Mouse (Mus musculus): ENCODE data around the gene Sept3. TPM values are rescaled to one million over a fixed set of nuclear protein-coding genes. Genes with fewer than 3 reads are reported as not detected.
A peak's percentile ranks its signal among the peaks of the same experiment; 100 is the strongest.

Sept3 gene
- polyA plus RNA-seq, 1 experiment from 2014 or later: 8.6 TPM

- Histone ChIP-seq H3K4me1 (ENCODE audit: insufficient read depth, low read length) (peaks cover 28% of the 10 kb centered on the region), H3K4me3 (ENCODE audit: low read length) (no peak overlapping the region), H3K9ac (replicated peaks; ENCODE audit: low read length) (no peak overlapping the region; the same call in 1 of the 2 replicates), H3K27me3 (ENCODE audit: insufficient read depth, low read length) (no peaks in the 10 kb centered on the region), H3K4me2 (replicated peaks; ENCODE audit: low read depth, low read length) (no peak overlapping the region), H3K9me3 (ENCODE audit: low read length) (no peaks in the 10 kb centered on the region), H3K27ac (ENCODE audit: low read length) (no peak overlapping the region), H3K36me3 (ENCODE audit: insufficient read depth, low read length) (peaks cover 32% of the 10 kb centered on the region)
- 89% methylated on average over 12 of the region's 12 CpGs for WGBS
- no peak for ATAC-seq (ENCODE audit: low FRiP score, low TSS enrichment)
Observed at GRCm38 (mm10) chr15:82336629-82337028, 61.9 kb downstream of the Sept3 start.

GRCm38 (mm10) chr15:82337875-82338274 lies 63.2 kb downstream of the Sept3 start:
- 19% methylated on average over 4 of the region's 4 CpGs for WGBS
- peaks cover 26% of the 10 kb centered on the region for H3K36me3 ChIP-seq (ENCODE audit: insufficient read depth, low read length)
- peaks cover 33% of the 10 kb centered on the region for H3K4me1 ChIP-seq (ENCODE audit: insufficient read depth, low read length)
- no peak for ATAC-seq (ENCODE audit: low FRiP score, low TSS enrichment)
- H3K4me3 ChIP-seq (ENCODE audit: low read length): peak overlapping the region; percentile 61
- H3K4me2 ChIP-seq (replicated peaks; ENCODE audit: low read depth, low read length): peak overlapping the region; percentile 73
- peak overlapping the region; percentile 80 for H3K9ac ChIP-seq (replicated peaks; ENCODE audit: low read length)
- no peaks in the 10 kb centered on the region for H3K9me3 ChIP-seq (ENCODE audit: low read length)
- H3K27ac ChIP-seq (ENCODE audit: low read length): peak overlapping the region; percentile 47; the same call in 1 of the 2 replicates
- H3K27me3 ChIP-seq (ENCODE audit: insufficient read depth, low read length): no peaks in the 10 kb centered on the region

- no peaks in the 10 kb centered on the region for H3K9me3 ChIP-seq (ENCODE audit: low read length)
- no peaks in the 10 kb centered on the region for H3K27me3 ChIP-seq (ENCODE audit: insufficient read depth, low read length)
- ATAC-seq (ENCODE audit: low FRiP score, low TSS enrichment): peak; percentile 85
- H3K4me1 ChIP-seq (ENCODE audit: insufficient read depth, low read length): peaks cover 33% of the 10 kb centered on the region
- peak within 1 kb of the TSS; percentile 80 for H3K9ac ChIP-seq (replicated peaks; ENCODE audit: low read length)
- H3K27ac ChIP-seq (ENCODE audit: low read length): peak within 1 kb of the TSS; percentile 47; the same call in 1 of the 2 replicates
- under 1% methylated on average over 41 of the region's 41 CpGs for whole genome bisulfite sequencing
- H3K36me3 ChIP-seq (ENCODE audit: insufficient read depth, low read length): peaks cover 26% of the 10 kb centered on the region
- peak within 1 kb of the TSS; percentile 73 for H3K4me2 ChIP-seq (replicated peaks; ENCODE audit: low read depth, low read length)
- H3K4me3 ChIP-seq (ENCODE audit: low read length): peak within 1 kb of the TSS; percentile 61
Observed at GRCm38 (mm10) chr15:82338593-82339112, 64.0 kb downstream of the Sept3 start, which contains the start of the genes Naga, Pheta2 and Smdt1. TSS of gene Naga (minus strand) at chr15:82338925. TSS of gene Pheta2 (plus strand) at chr15:82338942. TSS of gene Smdt1 (plus strand) at chr15:82338959.

- ATAC-seq (ENCODE audit: low FRiP score, low TSS enrichment): no peak
- H3K4me1 ChIP-seq (ENCODE audit: insufficient read depth, low read length): peaks cover 34% of the 10 kb centered on the region
- H3K9ac ChIP-seq (replicated peaks; ENCODE audit: low read length): peak overlapping the region; percentile 80
- H3K4me2 ChIP-seq (replicated peaks; ENCODE audit: low read depth, low read length): peak overlapping the region; percentile 73
- no peak overlapping the region for H3K27ac ChIP-seq (ENCODE audit: low read length)
- no peaks in the 10 kb centered on the region for H3K9me3 ChIP-seq (ENCODE audit: low read length)
- H3K27me3 ChIP-seq (ENCODE audit: insufficient read depth, low read length): no peaks in the 10 kb centered on the region
- H3K4me3 ChIP-seq (ENCODE audit: low read length): peak overlapping the region; percentile 61
- 57% methylated on average over 10 of the region's 10 CpGs for WGBS
- peaks cover 24% of the 10 kb centered on the region for H3K36me3 ChIP-seq (ENCODE audit: insufficient read depth, low read length)
Observed at GRCm38 (mm10) chr15:82339150-82339549, 64.5 kb downstream of the Sept3 start.

GRCm38 (mm10) chr15:82339634-82340254 lies 65.1 kb downstream of the Sept3 start:
- H3K27ac ChIP-seq (ENCODE audit: low read length): no peak overlapping the region
- peaks cover 18% of the 10 kb centered on the region for H3K36me3 ChIP-seq (ENCODE audit: insufficient read depth, low read length)
- no peaks in the 10 kb centered on the region for H3K9me3 ChIP-seq (ENCODE audit: low read length)
- no peak overlapping the region for H3K9ac ChIP-seq (replicated peaks; ENCODE audit: low read length)
- ATAC-seq (ENCODE audit: low FRiP score, low TSS enrichment): no peak
- H3K4me3 ChIP-seq (ENCODE audit: low read length): no peak overlapping the region
- peaks cover 36% of the 10 kb centered on the region for H3K4me1 ChIP-seq (ENCODE audit: insufficient read depth, low read length)
- no peaks in the 10 kb centered on the region for H3K27me3 ChIP-seq (ENCODE audit: insufficient read depth, low read length)
- 61% methylated on average over 8 of the region's 8 CpGs for WGBS
- H3K4me2 ChIP-seq (replicated peaks; ENCODE audit: low read depth, low read length): no peak overlapping the region

GRCm38 (mm10) chr15:82340414-82341035 lies 65.8 kb downstream of the Sept3 start:
- Histone ChIP-seq H3K4me2 (replicated peaks; ENCODE audit: low read depth, low read length) (peak overlapping the region; percentile 60), H3K36me3 (ENCODE audit: insufficient read depth, low read length) (peaks cover 10% of the 10 kb centered on the region), H3K9me3 (ENCODE audit: low read length) (no peaks in the 10 kb centered on the region), H3K4me1 (ENCODE audit: insufficient read depth, low read length) (peaks cover 36% of the 10 kb centered on the region), H3K9ac (replicated peaks; ENCODE audit: low read length) (peak overlapping the region; percentile 84), H3K27me3 (ENCODE audit: insufficient read depth, low read length) (no peaks in the 10 kb centered on the region), H3K27ac (ENCODE audit: low read length) (peak overlapping the region; percentile 79), H3K4me3 (ENCODE audit: low read length) (peak overlapping the region; percentile 46)
- 39% methylated on average over 21 of the region's 21 CpGs for WGBS
- no peak for ATAC-seq (ENCODE audit: low FRiP score, low TSS enrichment)

- ATAC-seq (ENCODE audit: low FRiP score, low TSS enrichment): peak; percentile 13; the same call in 1 of the 2 replicates
- no peaks in the 10 kb centered on the region for H3K9me3 ChIP-seq (ENCODE audit: low read length)
- H3K9ac ChIP-seq (replicated peaks; ENCODE audit: low read length): peak overlapping the region; percentile 84
- no peaks in the 10 kb centered on the region for H3K27me3 ChIP-seq (ENCODE audit: insufficient read depth, low read length)
- H3K4me1 ChIP-seq (ENCODE audit: insufficient read depth, low read length): peaks cover 36% of the 10 kb centered on the region
- 1% methylated on average over 37 of the region's 40 CpGs for WGBS
- peak overlapping the region; percentile 46 for H3K4me3 ChIP-seq (ENCODE audit: low read length)
- 0 out of 2 replicates have a peak, but pooled peaks cover 5% of the 10 kb centered on the region for H3K36me3 ChIP-seq (ENCODE audit: insufficient read depth, low read length)
- peak overlapping the region; percentile 60 for H3K4me2 ChIP-seq (replicated peaks; ENCODE audit: low read depth, low read length)
- H3K27ac ChIP-seq (ENCODE audit: low read length): peak overlapping the region; percentile 79
Observed at GRCm38 (mm10) chr15:82341036-82341501, 66.4 kb downstream of the Sept3 start.

- 56% methylated on average over 15 of the region's 15 CpGs for WGBS
- peaks cover 38% of the 10 kb centered on the region for H3K4me1 ChIP-seq (ENCODE audit: insufficient read depth, low read length)
Observed at GRCm38 (mm10) chr15:82341675-82342542, 67.2 kb downstream of the Sept3 start.

GRCm38 (mm10) chr15:82342543-82342935 lies 67.8 kb downstream of the Sept3 start:
- H3K4me2 ChIP-seq (replicated peaks; ENCODE audit: low read depth, low read length): no peak overlapping the region
- H3K27me3 ChIP-seq (ENCODE audit: insufficient read depth, low read length): no peaks in the 10 kb centered on the region
- no peak for ATAC-seq (ENCODE audit: low FRiP score, low TSS enrichment)
- no peaks in the 10 kb centered on the region for H3K36me3 ChIP-seq (ENCODE audit: insufficient read depth, low read length)
- H3K4me3 ChIP-seq (ENCODE audit: low read length): no peak overlapping the region
- H3K4me1 ChIP-seq (ENCODE audit: insufficient read depth, low read length): peaks cover 41% of the 10 kb centered on the region
- H3K9me3 ChIP-seq (ENCODE audit: low read length): no peaks in the 10 kb centered on the region
- no peak overlapping the region for H3K9ac ChIP-seq (replicated peaks; ENCODE audit: low read length)
- WGBS: 78% methylated on average over 5 of the region's 5 CpGs
- no peak overlapping the region for H3K27ac ChIP-seq (ENCODE audit: low read length)

More at GRCm38 (mm10) chr15:82341675-82342542, 67.2 kb downstream of the Sept3 start:
- Histone ChIP-seq H3K4me3 (ENCODE audit: low read length) (peak overlapping the region; percentile 46), H3K9me3 (ENCODE audit: low read length) (no peaks in the 10 kb centered on the region), H3K4me2 (replicated peaks; ENCODE audit: low read depth, low read length) (peak overlapping the region; percentile 60), H3K36me3 (ENCODE audit: insufficient read depth, low read length) (no peaks in the 10 kb centered on the region), H3K9ac (replicated peaks; ENCODE audit: low read length) (peak overlapping the region; percentile 84), H3K27ac (ENCODE audit: low read length) (peak overlapping the region; percentile 79), H3K27me3 (ENCODE audit: insufficient read depth, low read length) (no peaks in the 10 kb centered on the region)
- ATAC-seq (ENCODE audit: low FRiP score, low TSS enrichment): no peak

Measured in kidney, embryonic 16.5 days (tissue).